Mouse (Mus musculus): ENCODE results near the gene Vps54.
"Not testable (repeated sequence)": the region's sequence is repeated elsewhere in the genome, so short reads cannot be mapped to it uniquely, and the experiment has no call there.

Vps54 gene

GRCm38 (mm10) chr11:21239763-21240509 is 855 bp downstream of the Vps54 start:
- no peak for DNase-seq (ENCODE audit: low read depth, low spot score)

GRCm38 (mm10) chr11:21241351-21241750 is 2.3 kb downstream of the Vps54 start:
- no peak for DNase-seq (ENCODE audit: low read depth, low spot score)

- DNase-seq (ENCODE audit: low read depth, low spot score), result no peak
These were observed 8.3 kb downstream of the Vps54 start for GRCm38 (mm10) chr11:21247203-21247865.

GRCm38 (mm10) chr11:21247940-21248339 is 8.9 kb downstream of the Vps54 start:
- no peak for DNase-seq (ENCODE audit: low read depth, low spot score)

GRCm38 (mm10) chr11:21250366-21250765 is 11.3 kb downstream of the Vps54 start:
- DNase-seq (ENCODE audit: low read depth, low spot score), result no peak

GRCm38 (mm10) chr11:21258611-21259010 is 19.5 kb downstream of the Vps54 start:
- DNase-seq (ENCODE audit: low read depth, low spot score), result peak; percentile 70

GRCm38 (mm10) chr11:21265423-21265822 is 26.3 kb downstream of the Vps54 start:
- no peak for DNase-seq (ENCODE audit: low read depth, low spot score)

GRCm38 (mm10) chr11:21276151-21276550 is 37.1 kb downstream of the Vps54 start:
- DNase-seq (ENCODE audit: low read depth, low spot score), result no peak

- DNase-seq (ENCODE audit: low read depth, low spot score), result no peak
These were observed 47.3 kb downstream of the Vps54 start for GRCm38 (mm10) chr11:21286391-21286790.

GRCm38 (mm10) chr11:21288153-21288552 is 49.1 kb downstream of the Vps54 start:
- DNase-seq (ENCODE audit: low read depth, low spot score), result not testable (repeated sequence)

- no peak for DNase-seq (ENCODE audit: low read depth, low spot score)
These were observed 56.4 kb downstream of the Vps54 start for GRCm38 (mm10) chr11:21295486-21295885.

- no peak for DNase-seq (ENCODE audit: low read depth, low spot score)
These were observed 64.5 kb downstream of the Vps54 start for GRCm38 (mm10) chr11:21303619-21304018.

GRCm38 (mm10) chr11:21307078-21307668 is 68.1 kb downstream of the Vps54 start:
- DNase-seq (ENCODE audit: low read depth, low spot score), result no peak

GRCm38 (mm10) chr11:21308119-21308518 is 69.0 kb downstream of the Vps54 start:
- peak; percentile 20 for DNase-seq (ENCODE audit: low read depth, low spot score)

- no peak for DNase-seq (ENCODE audit: low read depth, low spot score)
These were observed 70.4 kb downstream of the Vps54 start for GRCm38 (mm10) chr11:21309516-21309915.

- DNase-seq (ENCODE audit: low read depth, low spot score), result no peak
These were observed 75.0 kb downstream of the Vps54 start for GRCm38 (mm10) chr11:21313922-21314657.

- DNase-seq (ENCODE audit: low read depth, low spot score), result no peak
These were observed 82.5 kb downstream of the Vps54 start for GRCm38 (mm10) chr11:21321577-21321976.

GRCm38 (mm10) chr11:21322349-21322748 is 83.3 kb downstream of the Vps54 start:
- DNase-seq (ENCODE audit: low read depth, low spot score), result peak; percentile 36

GRCm38 (mm10) chr11:21325781-21326180 is 86.7 kb downstream of the Vps54 start:
- DNase-seq (ENCODE audit: low read depth, low spot score), result no peak

GRCm38 (mm10) chr11:21326770-21327169 is 87.7 kb downstream of the Vps54 start:
- DNase-seq (ENCODE audit: low read depth, low spot score), result no peak

GRCm38 (mm10) chr11:21327486-21327885 is 88.4 kb downstream of the Vps54 start:
- DNase-seq (ENCODE audit: low read depth, low spot score), result no peak

- no peak for DNase-seq (ENCODE audit: low read depth, low spot score)
These were observed 89.1 kb downstream of the Vps54 start for GRCm38 (mm10) chr11:21328141-21328540.
